Mouse (Mus musculus) brain, embryonic 14.5 days (tissue): ENCODE results near the gene Gm11639.

Experiments
- CTCF ChIP-seq: fragments of 200-500 bp; IDR thresholded peaks from 2 replicates; pipeline ENCODE4 v1.5.1; 2012; ENCODE audit warnings: inconsistent platforms, mild to moderate bottlenecking, moderate library complexity, borderline replicate concordance; ENCODE audit not compliant: insufficient read depth, insufficient read length; ENCODE audit errors: extremely low read depth
- POLR2A ChIP-seq: fragments of 200-500 bp; IDR thresholded peaks from 2 replicates; pipeline ENCODE4 v1.6.1; 2012; ENCODE audit warnings: mild to moderate bottlenecking, inconsistent platforms, borderline replicate concordance; ENCODE audit not compliant: poor library complexity, insufficient read depth, insufficient read length, severe bottlenecking; ENCODE audit errors: extremely low read depth

DNA sequence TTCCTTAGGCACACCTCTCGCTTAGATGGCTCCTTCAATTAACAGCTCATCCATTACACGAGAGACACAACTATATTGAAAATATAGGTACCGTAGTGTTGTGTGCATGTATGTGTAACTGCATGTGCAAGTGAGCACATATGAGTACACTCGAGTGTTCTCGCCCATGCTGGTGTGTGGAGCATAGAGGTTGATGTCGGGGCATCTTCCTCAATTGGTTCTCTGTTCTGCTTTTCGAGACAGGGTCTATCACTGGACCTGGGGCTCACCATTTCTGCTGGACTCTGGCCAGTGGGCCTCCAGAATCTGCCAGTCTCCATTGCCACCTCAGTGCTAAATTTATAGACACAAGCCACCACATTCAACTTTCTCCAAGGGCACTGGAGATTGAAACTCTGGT is 432.3 kb downstream of the Gm11639 start:
- TF ChIP-seq CTCF (no peak), POLR2A (no peak)
